Mouse (Mus musculus) thymus, adult 2 months (tissue): ENCODE data around the gene Fam193b. TPM values are rescaled to one million over a fixed set of nuclear protein-coding genes. Genes with fewer than 3 reads are reported as not detected.

Source experiments
- DNase-seq: peaks from one replicate; pipeline ENCODE4 v3.0.0; 2021
- H3K27ac ChIP-seq: fragments of 200-500 bp; 2 replicates; pipeline ENCODE4 v1.5.1; 2012; ENCODE audit warnings: low read length, control low read depth; ENCODE audit not compliant: control insufficient read depth, insufficient read depth
- H3K27me3 ChIP-seq: fragments of 200-500 bp; 2 replicates; pipeline ENCODE4 v1.6.1; 2012; ENCODE audit warnings: mild to moderate bottlenecking, low read length, moderate library complexity, mixed read lengths; ENCODE audit not compliant: control insufficient read depth, insufficient read depth
- H3K36me3 ChIP-seq: fragments of 200-500 bp; 2 replicates; pipeline ENCODE4 v1.6.1; 2012; ENCODE audit warnings: mild to moderate bottlenecking, low read length, moderate library complexity; ENCODE audit not compliant: control insufficient read depth, insufficient read depth
- H3K4me1 ChIP-seq: fragments of 200-500 bp; replicated peaks from 2 replicates; pipeline ENCODE4 v1.6.1; 2012; ENCODE audit warnings: low read length; ENCODE audit not compliant: control insufficient read depth, insufficient read depth
- H3K4me3 ChIP-seq: fragments of 200-500 bp; 2 replicates; pipeline ENCODE4 v1.5.1; 2012; ENCODE audit warnings: mild to moderate bottlenecking, low read length, control low read depth, moderate library complexity; ENCODE audit not compliant: control insufficient read depth, insufficient read depth
- CTCF ChIP-seq: fragments of 200-500 bp; IDR thresholded peaks from 2 replicates; pipeline ENCODE4 v1.5.1; 2012; ENCODE audit warnings: mild to moderate bottlenecking, control low read depth, low read length, moderate library complexity, borderline replicate concordance; ENCODE audit not compliant: control insufficient read depth, poor library complexity, insufficient read depth; ENCODE audit errors: extremely low read depth
- POLR2A ChIP-seq: fragments of 200-500 bp; IDR thresholded peaks from 2 replicates; pipeline ENCODE4 v1.6.1; 2012; ENCODE audit warnings: mild to moderate bottlenecking, low read length, control low read depth, moderate library complexity; ENCODE audit not compliant: control insufficient read depth, poor library complexity, insufficient read depth; ENCODE audit errors: extremely low read depth
- WGBS: fragments of 180-500 bp; shearing (Covaris S2); methylation state at CpG from one replicate; pipeline ENCODE4 v1.1.7; 2018; 5-methylcytosine and 5-hydroxymethylcytosine counted together
- polyA plus RNA-seq: library from polyadenylated mRNA; depleted of rRNA; stranded (reverse); fragments of >200 nt; gene quantifications from 2 replicates; pipeline ENCODE4 v1.2.3, GENCODE M21; 2012

The Fam193b gene
- polyA plus RNA-seq, 1 experiment: 409 TPM

- H3K27me3 ChIP-seq: no peaks in the 10 kb centered on the region
- no peak for TF ChIP-seq CTCF
- no peak for TF ChIP-seq POLR2A
- no peaks in the 10 kb centered on the region for H3K4me1 ChIP-seq
- DNase-seq: no peak
- WGBS: 96% methylated on average over 5 of the region's 5 CpGs
- H3K4me3 ChIP-seq: no peak overlapping the region
- H3K27ac ChIP-seq: no peak overlapping the region
- H3K36me3 ChIP-seq: peaks cover 59% of the 10 kb centered on the region
Observed at GRCm38 (mm10) chr13:55548426-55548825, 22.5 kb downstream of the Fam193b start.

GRCm38 (mm10) chr13:55547916-55548315, 23.0 kb downstream of the Fam193b start:
- peaks cover 59% of the 10 kb centered on the region for H3K36me3 ChIP-seq
- no peak overlapping the region for H3K27ac ChIP-seq
- H3K4me1 ChIP-seq: no peaks in the 10 kb centered on the region
- H3K4me3 ChIP-seq: no peak overlapping the region
- no peaks in the 10 kb centered on the region for H3K27me3 ChIP-seq
- no peak for DNase-seq
- WGBS: 98% methylated on average over 2 of the region's 2 CpGs
- no peak for TF ChIP-seq CTCF
- no peak for TF ChIP-seq POLR2A

GRCm38 (mm10) chr13:55544792-55545191, 26.1 kb downstream of the Fam193b start:
- Histone ChIP-seq H3K27ac (no peak overlapping the region), H3K27me3 (no peaks in the 10 kb centered on the region), H3K4me1 (no peaks in the 10 kb centered on the region), H3K4me3 (no peak overlapping the region), H3K36me3 (peaks cover 62% of the 10 kb centered on the region)
- WGBS: 98% methylated on average over 6 of the region's 6 CpGs
- no peak for DNase-seq
- TF ChIP-seq POLR2A (no peak), CTCF (no peak)

- no peak for DNase-seq
- peaks cover 62% of the 10 kb centered on the region for H3K36me3 ChIP-seq
- no peak for TF ChIP-seq POLR2A
- no peak for TF ChIP-seq CTCF
- WGBS: 99% methylated on average over 8 of the region's 8 CpGs
- no peak overlapping the region for H3K27ac ChIP-seq
- H3K4me1 ChIP-seq: no peaks in the 10 kb centered on the region
- H3K27me3 ChIP-seq: no peaks in the 10 kb centered on the region
- H3K4me3 ChIP-seq: no peak overlapping the region
Observed at GRCm38 (mm10) chr13:55543447-55543846, 27.5 kb downstream of the Fam193b start.

GRCm38 (mm10) chr13:55542891-55543290, 28.0 kb downstream of the Fam193b start:
- 99% methylated on average over 4 of the region's 4 CpGs for WGBS
- Histone ChIP-seq H3K36me3 (peaks cover 57% of the 10 kb centered on the region), H3K4me1 (no peaks in the 10 kb centered on the region), H3K27ac (no peak overlapping the region), H3K4me3 (no peak overlapping the region), H3K27me3 (no peaks in the 10 kb centered on the region)
- TF ChIP-seq POLR2A (no peak), CTCF (no peak)
- DNase-seq: no peak

GRCm38 (mm10) chr13:55540933-55541332, 30.0 kb downstream of the Fam193b start:
- Histone ChIP-seq H3K4me1 (0 out of 2 replicates have a peak, but pooled peaks cover 2% of the 10 kb centered on the region), H3K4me3 (no peak overlapping the region), H3K27me3 (no peaks in the 10 kb centered on the region), H3K36me3 (peaks cover 49% of the 10 kb centered on the region), H3K27ac (no peak overlapping the region)
- TF ChIP-seq POLR2A: no peak
- TF ChIP-seq CTCF: no peak
- peak; percentile 43 for DNase-seq
- 97% methylated on average over 2 of the region's 2 CpGs for WGBS
